Mouse (Mus musculus) splenic B cell, adult 2 months (primary cell): ENCODE measurements at regions not wholly inside any gene's neighbourhood (a gene's known extent, or its start where the extent isn't known, plus 50 kb on each side); places are given as distances from the start of the nearest gene placed in this dataset.
"Not testable (repeated sequence)": the region's sequence is repeated elsewhere in the genome, so short reads cannot be mapped to it uniquely, and the experiment has no call there.

ENCODE experiments used
- DNase-seq: peaks from one replicate; pipeline ENCODE4 v3.0.0-alpha.2; 2011; ENCODE audit warnings: low read depth, low spot score
- H3K27me3 ChIP-seq: 2 replicates; pipeline ENCODE4 v1.6.1; 2012; ENCODE audit warnings: mild to moderate bottlenecking, low read length, moderate library complexity, mixed read lengths; ENCODE audit not compliant: control insufficient read depth, poor library complexity, insufficient read depth, severe bottlenecking
- H3K36me3 ChIP-seq: 2 replicates; pipeline ENCODE4 v1.6.1; 2012; ENCODE audit warnings: mild to moderate bottlenecking, low read length, moderate library complexity, mixed read lengths; ENCODE audit not compliant: control insufficient read depth, poor library complexity, insufficient read depth, severe bottlenecking

- peak; percentile 74 for DNase-seq
- H3K36me3 ChIP-seq: no peaks in the 10 kb centered on the region
- no peaks in the 10 kb centered on the region for H3K27me3 ChIP-seq
These were observed 73.7 kb upstream of the Prlr start for GRCm38 (mm10) chr15:10103350-10103749.

GRCm38 (mm10) chr15:10105211-10105976, 71.6 kb upstream of the Prlr start:
- not testable (repeated sequence) for H3K27me3 ChIP-seq, DNase-seq, H3K36me3 ChIP-seq

- DNase-seq: no peak
- Histone ChIP-seq H3K27me3 (no peaks in the 10 kb centered on the region), H3K36me3 (no peaks in the 10 kb centered on the region)
These were observed 70.2 kb upstream of the Prlr start for GRCm38 (mm10) chr15:10106853-10107252.
